Mouse (Mus musculus) adrenal gland, adult 2 months (tissue): ENCODE results near the gene Sart3. TPM values are rescaled to one million over a fixed set of nuclear protein-coding genes. Genes with fewer than 3 reads are reported as not detected.

Source experiments
- DNase-seq: peaks from one replicate; pipeline ENCODE4 v3.0.0; 2021
- polyA plus RNA-seq: library from polyadenylated mRNA; depleted of rRNA; stranded (reverse); fragments of >200 nt; gene quantifications from 2 replicates; pipeline ENCODE4 v1.2.3, GENCODE M21; 2012
- total RNA-seq, 2 experiments: library from RNA; stranded (reverse); gene quantifications; 2 replicates each; pipeline ENCODE4 v1.2.3; 2021

Gene Sart3
- total and polyA plus RNA-seq, 3 experiments: 16.2 to 29.8 (median 26.3) TPM

GRCm38 (mm10) chr5:113765641-113766526 lies 6.4 kb downstream of the Sart3 start:
- DNase-seq: peak; percentile 53

GRCm38 (mm10) chr5:113764426-113764825 lies 7.9 kb downstream of the Sart3 start:
- no peak for DNase-seq

- no peak for DNase-seq
These were observed 10.7 kb downstream of the Sart3 start for GRCm38 (mm10) chr5:113761585-113761984.

- no peak for DNase-seq
These were observed 16.8 kb downstream of the Sart3 start for GRCm38 (mm10) chr5:113755347-113756030.

- no peak for DNase-seq
These were observed 20.7 kb downstream of the Sart3 start for GRCm38 (mm10) chr5:113751521-113752157.

- DNase-seq: no peak
These were observed 23.6 kb downstream of the Sart3 start for GRCm38 (mm10) chr5:113748556-113749331.

- no peak for DNase-seq
These were observed 24.7 kb downstream of the Sart3 start for GRCm38 (mm10) chr5:113747629-113748028.

- peak; percentile 44 for DNase-seq
These were observed 34.6 kb downstream of the Sart3 start for GRCm38 (mm10) chr5:113737607-113738237.

GRCm38 (mm10) chr5:113736522-113737164 lies 35.7 kb downstream of the Sart3 start:
- no peak for DNase-seq

- DNase-seq: no peak
These were observed 36.2 kb downstream of the Sart3 start for GRCm38 (mm10) chr5:113736113-113736502.

GRCm38 (mm10) chr5:113735345-113736112 lies 36.8 kb downstream of the Sart3 start, which contains the start of gene Ficd:
Ficd (plus strand) TSS chr5:113735803.
- DNase-seq: peak; percentile 96

GRCm38 (mm10) chr5:113735023-113735344 lies 37.3 kb downstream of the Sart3 start:
- no peak for DNase-seq

GRCm38 (mm10) chr5:113734376-113734775 lies 37.9 kb downstream of the Sart3 start:
- no peak for DNase-seq

GRCm38 (mm10) chr5:113732182-113732581 lies 40.1 kb downstream of the Sart3 start:
- DNase-seq: no peak

- no peak for DNase-seq
These were observed 41.1 kb downstream of the Sart3 start for GRCm38 (mm10) chr5:113731174-113731573.

- no peak for DNase-seq
These were observed 41.6 kb downstream of the Sart3 start for GRCm38 (mm10) chr5:113730641-113731121.

- DNase-seq: no peak
These were observed 43.6 kb downstream of the Sart3 start for GRCm38 (mm10) chr5:113728691-113729090.

GRCm38 (mm10) chr5:113728011-113728410 lies 44.3 kb downstream of the Sart3 start:
- no peak for DNase-seq

- DNase-seq: no peak
These were observed 45.1 kb downstream of the Sart3 start for GRCm38 (mm10) chr5:113727238-113727637.

GRCm38 (mm10) chr5:113726618-113727017 lies 45.7 kb downstream of the Sart3 start:
- no peak for DNase-seq
